Comparison of ENCODE assay signal across 8 mouse cellular contexts in the genomic region with DNA sequence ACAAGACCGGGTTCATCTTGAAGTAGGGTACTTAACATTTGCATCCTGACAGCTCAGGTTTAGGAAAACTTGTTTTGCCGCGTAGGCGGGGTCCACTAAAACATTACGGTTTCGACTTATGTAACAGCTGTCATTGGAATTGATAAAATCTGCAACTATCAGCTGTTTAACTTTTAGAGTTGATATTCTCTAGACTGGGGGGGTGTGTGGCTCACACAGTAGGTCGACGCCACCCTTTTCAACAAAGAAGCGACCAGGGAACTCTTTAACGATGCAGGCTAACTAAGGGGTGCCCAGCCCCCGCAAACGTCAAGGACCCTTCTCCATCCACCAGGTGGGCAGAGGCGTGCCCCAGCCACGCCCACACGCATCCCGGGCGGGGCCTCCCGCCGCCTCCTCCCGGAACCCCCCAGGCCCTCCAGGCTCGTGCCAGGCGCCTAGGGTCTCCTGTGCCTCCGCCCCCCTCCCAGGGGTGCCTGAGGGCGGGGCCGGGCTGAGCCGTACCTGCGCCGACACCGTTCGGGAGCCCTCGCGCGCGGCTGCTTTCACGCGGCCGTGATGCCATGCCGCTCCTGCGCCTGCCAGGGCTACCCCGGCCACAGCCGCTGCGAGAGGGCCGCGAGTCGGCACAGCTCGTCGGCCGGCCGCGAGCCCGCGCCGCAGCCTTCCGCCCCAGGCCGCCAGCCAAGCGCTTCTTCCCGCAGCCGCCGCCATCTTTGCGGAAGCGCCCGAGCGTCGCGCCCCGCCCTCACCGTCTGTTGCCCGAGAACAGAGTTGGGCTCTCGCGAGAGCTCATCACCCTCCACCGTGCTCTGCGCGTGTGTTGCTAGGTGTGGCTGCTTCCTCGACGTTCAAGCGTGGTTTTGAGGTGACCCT. TPM values are rescaled to one million over a fixed set of nuclear protein-coding genes. Genes with fewer than 3 reads are reported as not detected.
DNase-seq lines count a peak whose midpoint lies in the region; ATAC-seq and TF ChIP-seq lines count a peak whose summit lies in the region.

A gene (minus strand): TSS at position 737 of the 876 bp plus-strand sequence.

- H3K36me3 ChIP-seq in embryonic facial prominence, embryonic 14.5 days (ENCODE audit: control insufficient read depth, insufficient read depth, low read length), result no peaks in the 10 kb centered on the region
- H3K36me3 ChIP-seq in heart, adult 2 months (ENCODE audit: control insufficient read depth, insufficient read depth, low read length), result no peaks in the 10 kb centered on the region; the same call in none of the 2 replicates
- H3K36me3 ChIP-seq in limb, embryonic 14.5 days (ENCODE audit: control insufficient read depth, insufficient read depth, low read length), result no peaks in the 10 kb centered on the region
- H3K36me3 ChIP-seq in midbrain, postnatal 0 days (ENCODE audit: insufficient read depth, low read length), result no peaks in the 10 kb centered on the region

- TF ChIP-seq POLR2A in heart, adult 2 months (IDR thresholded peaks at IDR 0.05; ENCODE audit: insufficient read depth, low read depth, low read length), result peak; percentile 61
- no peak for TF ChIP-seq POLR2A in limb, embryonic 14.5 days (IDR thresholded peaks at IDR 0.05; ENCODE audit: borderline replicate concordance, extremely low read depth, insufficient read depth, insufficient read length)

- TF ChIP-seq CTCF in heart, adult 2 months (IDR thresholded peaks at IDR 0.05), result no peak
- TF ChIP-seq CTCF in midbrain, postnatal 0 days (IDR thresholded peaks at IDR 0.05), result no peak

- peak within 1 kb of the TSS; percentile 94 for H3K4me3 ChIP-seq in embryonic facial prominence, embryonic 14.5 days (ENCODE audit: low read depth, low read length)
- peak within 1 kb of the TSS; percentile 84 for H3K4me3 ChIP-seq in heart, adult 2 months
- peak within 1 kb of the TSS; percentile 92 for H3K4me3 ChIP-seq in limb, embryonic 14.5 days (replicated peaks; ENCODE audit: low read length)
- H3K4me3 ChIP-seq in midbrain, postnatal 0 days (ENCODE audit: low read depth, low read length), result peak within 1 kb of the TSS; percentile 93

- no peaks in the 10 kb centered on the region for H3K9me3 ChIP-seq in embryonic facial prominence, embryonic 14.5 days (ENCODE audit: control insufficient read depth, low read length)
- H3K9me3 ChIP-seq in limb, embryonic 14.5 days (ENCODE audit: control insufficient read depth, low read length), result no peaks in the 10 kb centered on the region
- H3K9me3 ChIP-seq in midbrain, postnatal 0 days (ENCODE audit: low read length), result no peaks in the 10 kb centered on the region

- H3K27me3 ChIP-seq in embryonic facial prominence, embryonic 14.5 days (replicated peaks; ENCODE audit: control insufficient read depth, insufficient read depth, low read length), result no peaks in the 10 kb centered on the region
- H3K27me3 ChIP-seq in heart, adult 2 months (ENCODE audit: control insufficient read depth, insufficient read depth, low read length), result no peaks in the 10 kb centered on the region
- H3K27me3 ChIP-seq in limb, embryonic 14.5 days (ENCODE audit: control insufficient read depth, insufficient read depth, low read length), result no peaks in the 10 kb centered on the region
- H3K27me3 ChIP-seq in midbrain, postnatal 0 days (ENCODE audit: insufficient read depth, low read length), result no peaks in the 10 kb centered on the region

- DNase-seq in 3T3-L1 (ENCODE audit: low read depth, low spot score), result peak; percentile 90
- peak; percentile 40 to 66 for DNase-seq in adrenal gland, postnatal 4 days (ENCODE audit: low spot score in 2 of 2)
- DNase-seq in embryonic facial prominence, embryonic 14.5 days (ENCODE audit: low spot score), result peak; percentile 96
- DNase-seq in heart, adult 2 months, result peak; percentile 84 to 89
- DNase-seq in kidney, adult 8-10 months, result peak; percentile 65 to 82
- peak; percentile 93 for DNase-seq in limb, embryonic 14.5 days (ENCODE audit: low spot score)
- DNase-seq in midbrain, postnatal 0 days (ENCODE audit: low spot score), result peak; percentile 94
- peak; percentile 62 to 74 for DNase-seq in spleen, postnatal 14 days (ENCODE audit: low spot score in 2 of 2)

- H3K9ac ChIP-seq in embryonic facial prominence, embryonic 14.5 days (ENCODE audit: low read depth, low read length), result peak within 1 kb of the TSS; percentile 96
- H3K9ac ChIP-seq in heart, adult 2 months (ENCODE audit: low read depth, low read length), result peak within 1 kb of the TSS; percentile 95
- peak within 1 kb of the TSS; percentile 96 for H3K9ac ChIP-seq in limb, embryonic 14.5 days (ENCODE audit: low read depth, low read length, severe bottlenecking)
- H3K9ac ChIP-seq in midbrain, postnatal 0 days (replicated peaks; ENCODE audit: low read length, poor library complexity, severe bottlenecking), result peak within 1 kb of the TSS; percentile 99

- peak within 1 kb of the TSS; percentile 85 for H3K4me2 ChIP-seq in embryonic facial prominence, embryonic 14.5 days (ENCODE audit: low read depth, low read length)
- peak within 1 kb of the TSS; percentile 78 for H3K4me2 ChIP-seq in limb, embryonic 14.5 days (replicated peaks; ENCODE audit: low read depth, low read length, severe bottlenecking)
- H3K4me2 ChIP-seq in midbrain, postnatal 0 days (ENCODE audit: low read depth, low read length, poor library complexity, severe bottlenecking), result peak within 1 kb of the TSS; percentile 95

- TF ChIP-seq EP300 in heart, adult 2 months (IDR thresholded peaks at IDR 0.05; ENCODE audit: insufficient read depth, low read depth, low read length), result peak; percentile 57; the same call in 1 of the 2 replicates

- intact Hi-C loops in heart, adult 2 months (cut with DNase I), result loop anchor here (10.0 kb wide), 1 partner anchor 54 kb away; no protein-coding TSS in a partner anchor

- 4% methylated on average over 40 of the region's 76 CpGs for WGBS in embryonic facial prominence, embryonic 14.5 days
- 2% methylated on average over 76 of the region's 76 CpGs for WGBS in heart, adult 2 months
- 2% methylated on average over 47 of the region's 76 CpGs for WGBS in limb, embryonic 14.5 days
- whole genome bisulfite sequencing in midbrain, postnatal 0 days, result 3% methylated on average over 62 of the region's 76 CpGs

- H3K27ac ChIP-seq in embryonic facial prominence, embryonic 14.5 days (replicated peaks; ENCODE audit: low read depth, low read length), result peak within 1 kb of the TSS; percentile 88
- H3K27ac ChIP-seq in heart, adult 2 months, result peak within 1 kb of the TSS; percentile 71
- peak within 1 kb of the TSS; percentile 87 for H3K27ac ChIP-seq in limb, embryonic 14.5 days (replicated peaks; ENCODE audit: low read depth, low read length)
- H3K27ac ChIP-seq in midbrain, postnatal 0 days (ENCODE audit: low read depth, low read length), result peak within 1 kb of the TSS; percentile 88

- 0 out of 2 replicates have a peak, but pooled peaks cover 1% of the 10 kb centered on the region for H3K79me2 ChIP-seq in heart, adult 2 months (replicated peaks; ENCODE audit: control insufficient read depth, insufficient read depth, low read length)

- peaks cover 16% of the 10 kb centered on the region; the same call in 1 of the 2 replicates for H3K4me1 ChIP-seq in embryonic facial prominence, embryonic 14.5 days (ENCODE audit: control insufficient read depth, insufficient read depth, low read length)
- peaks cover 2% of the 10 kb centered on the region; the same call in 1 of the 2 replicates for H3K4me1 ChIP-seq in heart, adult 2 months (ENCODE audit: control insufficient read depth, insufficient read depth, low read length)
- H3K4me1 ChIP-seq in limb, embryonic 14.5 days (ENCODE audit: control insufficient read depth, insufficient read depth, low read length), result peaks cover 6% of the 10 kb centered on the region; the same call in 1 of the 2 replicates
- H3K4me1 ChIP-seq in midbrain, postnatal 0 days (ENCODE audit: insufficient read depth, low read length), result no peaks in the 10 kb centered on the region

- peak; percentile 96 for ATAC-seq in embryonic facial prominence, embryonic 14.5 days (ENCODE audit: low read depth)
- peak; percentile 96 for ATAC-seq in limb, embryonic 14.5 days (ENCODE audit: low FRiP score, low read depth)
- ATAC-seq in midbrain, postnatal 0 days (ENCODE audit: low FRiP score), result peak; percentile 99

RNA-seq across cellular contexts. Expression of the gene that starts here (rescaled TPM):
- 10 to 100 TPM; 76.3 to 78.2 TPM for total RNA-seq in adrenal gland, postnatal 4 days (2021)
- polyA plus RNA-seq in embryonic facial prominence, embryonic 14.5 days (2014; fragmentation: Nextera tagmentation; extraction: Ambion mirVana), result 63.1 and 67.7 TPM in 2 replicates
- total RNA-seq in heart, adult 2 months (2021), result 10 to 100 TPM; 70.3 to 77.7 TPM
- 22.1 and 35.6 TPM in 2 replicates for polyA plus RNA-seq in heart, adult 2 months (2012; rRNA removed)
- 30.3 and 42.7 TPM in 2 replicates for polyA plus RNA-seq in limb, embryonic 14.5 days (2012; rRNA removed)
- 67.1 and 68.3 TPM in 2 replicates for polyA plus RNA-seq in limb, embryonic 14.5 days (2014; fragmentation: Nextera tagmentation; extraction: Ambion mirVana)
- 50.8 and 59.5 TPM in 2 replicates for total RNA-seq in midbrain, postnatal 0 days (2014; rRNA removed)
- 70.7 and 71.6 TPM in 2 replicates for polyA plus RNA-seq in midbrain, postnatal 0 days (2015; fragmentation: Nextera tagmentation; extraction: Ambion mirVana)

Comparison
In these comparisons a context has a peak if more than half of its experiments do, and no peak if none do; other contexts are left out.
1. Peak in every context shown above with its lines: DNase-seq, ATAC-seq, H3K4me3 ChIP-seq and H3K27ac ChIP-seq.